Mouse (Mus musculus): ENCODE results near the gene Epm2aip1. TPM values are rescaled to one million over a fixed set of nuclear protein-coding genes. Genes with fewer than 3 reads are reported as not detected.

Epm2aip1 gene
- total and polyA plus RNA-seq, 3 experiments: 9.3 to 12.2 (median 11.4) TPM

DNA sequence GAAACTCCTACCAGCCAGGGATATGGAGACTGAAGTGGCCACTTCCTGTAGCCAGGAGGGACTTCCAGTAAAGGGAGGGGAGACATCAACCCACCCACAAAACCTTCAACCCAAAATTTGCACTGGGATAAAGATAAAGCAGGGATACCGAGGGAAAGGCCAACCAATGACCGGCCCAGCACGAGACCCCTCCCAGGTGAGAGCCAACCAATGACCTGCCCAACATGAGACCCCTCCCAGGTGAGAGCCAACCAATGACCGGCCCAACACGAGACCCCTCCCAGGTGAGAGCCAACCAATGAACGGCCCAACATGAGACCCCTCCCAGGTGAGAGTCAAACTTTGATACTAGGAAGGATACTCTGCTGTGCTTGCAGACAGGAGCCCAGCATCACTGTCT, 23.2 kb downstream of the Epm2aip1 start:
- peaks cover 2 to 7% of the 10 kb centered on the region in 2 experiments; a peak in 2 of 4 replicates for H3K4me1 ChIP-seq (ENCODE audit: control insufficient read depth in 1 of 2, insufficient read depth in 2 of 2)

GRCm38 (mm10) chr9:111295323-111295722, 23.6 kb downstream of the Epm2aip1 start:
- H3K36me3 ChIP-seq (replicated peaks in 1 of 2; ENCODE audit: control insufficient read depth in 1 of 2, insufficient read depth in 1 of 2, low read length in 1 of 2): no peaks in the 10 kb centered on the region
- H3K4me3 ChIP-seq (replicated peaks in 1 of 3; ENCODE audit: low read depth in 2 of 3, low read length in 2 of 3, poor library complexity in 1 of 3): no peak overlapping the region
- no peak for TF ChIP-seq HCFC1 (IDR thresholded peaks at IDR 0.05; ENCODE audit: low read depth, low read length)
- no peak for TF ChIP-seq JUND (conservative IDR thresholded peaks at IDR 0.05; ENCODE audit: low read depth, low read length)
- TF ChIP-seq PAX5 (IDR thresholded peaks at IDR 0.05; ENCODE audit: low read length): no peak
- TF ChIP-seq ZMIZ1 (IDR thresholded peaks at IDR 0.05; ENCODE audit: low read depth, low read length): no peak
- TF ChIP-seq MYC (IDR thresholded peaks at IDR 0.05; ENCODE audit: low read depth, low read length): no peak
- TF ChIP-seq POLR2A (IDR thresholded peaks at IDR 0.05; ENCODE audit: low read depth, low read length): no peak
- TF ChIP-seq CTCF (conservative IDR thresholded peaks at IDR 0.05 in 1 of 2, IDR thresholded peaks at IDR 0.05 in 1 of 2; ENCODE audit: low read depth in 2 of 2, low read length in 2 of 2): no peak
- TF ChIP-seq POLR2AphosphoS2 (IDR thresholded peaks at IDR 0.05; ENCODE audit: low read depth, low read length): no peak
- no peak for TF ChIP-seq RAD21 (IDR thresholded peaks at IDR 0.05; ENCODE audit: low read depth, low read length)
- TF ChIP-seq ETS1 (conservative IDR thresholded peaks at IDR 0.05; ENCODE audit: low read depth, low read length): no peak
- TF ChIP-seq GABPA (IDR thresholded peaks at IDR 0.05; ENCODE audit: insufficient replicate concordance, low read depth, low read length): no peak
- TF ChIP-seq NRF1 (IDR thresholded peaks at IDR 0.05; ENCODE audit: low read depth, low read length): no peak
- TF ChIP-seq NELFE (IDR thresholded peaks at IDR 0.05; ENCODE audit: low read depth, low read length): no peak
- TF ChIP-seq EP300 (IDR thresholded peaks at IDR 0.05; ENCODE audit: low read length): no peak
- TF ChIP-seq SIN3A (IDR thresholded peaks at IDR 0.05; ENCODE audit: low read length): no peak
- no peak for TF ChIP-seq UBTF (IDR thresholded peaks at IDR 0.05; ENCODE audit: low read depth, low read length)
- TF ChIP-seq MAZ (IDR thresholded peaks at IDR 0.05; ENCODE audit: low read depth, low read length): no peak
- H3K27ac ChIP-seq (ENCODE audit: insufficient read depth, low read depth): no peak overlapping the region
- no peaks in the 10 kb centered on the region for H3K9me3 ChIP-seq (replicated peaks; ENCODE audit: low read length)
- DNase-seq (ENCODE audit: extremely low read depth): no peak
- no peaks in the 10 kb centered on the region for H3K79me2 ChIP-seq (replicated peaks; ENCODE audit: control insufficient read depth, extremely low read depth, insufficient read depth, poor library complexity, severe bottlenecking)
- H3K27me3 ChIP-seq (replicated peaks): peaks cover 2% of the 10 kb centered on the region
- dilution Hi-C loops (cut with MboI; ENCODE audit: extremely low pct_ligation_motif_present, extremely low pct_unique_long_range_greater_than_20kb, low sequenced_read_pairs) (no loop called here), in situ Hi-C loops (cut with MboI; ENCODE audit: low pct_ligation_motif_present, low pct_unique_long_range_greater_than_20kb, low sequenced_read_pairs) (no loop called here)
- H3K4me1 ChIP-seq (ENCODE audit: control insufficient read depth in 1 of 2, insufficient read depth in 2 of 2): peaks cover 0 to 5% of the 10 kb centered on the region in 2 experiments; a peak in 1 of 4 replicates
- no peak overlapping the region for H3K9ac ChIP-seq (ENCODE audit: insufficient read depth, low read depth)
- no peak overlapping the region for H3K4me2 ChIP-seq (ENCODE audit: insufficient read depth, low read depth, poor library complexity, severe bottlenecking)

More for the DNA sequence above, 23.2 kb downstream of the Epm2aip1 start:
- TF ChIP-seq ZNF384 (IDR thresholded peaks at IDR 0.05; ENCODE audit: low read depth, low read length) (no peak), KAT2A (IDR thresholded peaks at IDR 0.05; ENCODE audit: insufficient replicate concordance, low read length) (no peak), NRF1 (IDR thresholded peaks at IDR 0.05; ENCODE audit: low read depth, low read length) (no peak), USF1 (IDR thresholded peaks at IDR 0.05; ENCODE audit: low read depth, low read length) (no peak), IRF4 (IDR thresholded peaks at IDR 0.05; ENCODE audit: low read depth, low read length) (no peak), ELF1 (IDR thresholded peaks at IDR 0.05; ENCODE audit: low read depth, low read length) (no peak), CTCF (conservative IDR thresholded peaks at IDR 0.05 in 1 of 2, IDR thresholded peaks at IDR 0.05 in 1 of 2; ENCODE audit: low read depth in 2 of 2, low read length in 2 of 2) (no peak), POLR2A (IDR thresholded peaks at IDR 0.05; ENCODE audit: low read depth, low read length) (no peak; the same call in 1 of the 2 replicates), MAFK (IDR thresholded peaks at IDR 0.05; ENCODE audit: insufficient replicate concordance, low read length) (no peak), CHD2 (IDR thresholded peaks at IDR 0.05; ENCODE audit: low read length) (no peak), ETS1 (conservative IDR thresholded peaks at IDR 0.05; ENCODE audit: low read depth, low read length) (no peak), ZC3H11A (IDR thresholded peaks at IDR 0.05; ENCODE audit: low read depth, low read length) (no peak)
- dilution Hi-C loops (cut with MboI; ENCODE audit: extremely low pct_ligation_motif_present, extremely low pct_unique_long_range_greater_than_20kb, low sequenced_read_pairs) (no loop called here), in situ Hi-C loops (cut with MboI; ENCODE audit: low pct_ligation_motif_present, low pct_unique_long_range_greater_than_20kb, low sequenced_read_pairs) (no loop called here)
- Histone ChIP-seq H3K4me2 (ENCODE audit: insufficient read depth, low read depth, poor library complexity, severe bottlenecking) (no peak overlapping the region), H3K27me3 (replicated peaks) (peaks cover 2% of the 10 kb centered on the region), H3K4me3 (replicated peaks in 1 of 3; ENCODE audit: low read depth in 2 of 3, low read length in 2 of 3, poor library complexity in 1 of 3) (no peak overlapping the region), H3K27ac (ENCODE audit: insufficient read depth, low read depth) (no peak overlapping the region), H3K36me3 (replicated peaks in 1 of 2; ENCODE audit: control insufficient read depth in 1 of 2, insufficient read depth in 1 of 2, low read length in 1 of 2) (no peaks in the 10 kb centered on the region), H3K79me2 (replicated peaks; ENCODE audit: control insufficient read depth, extremely low read depth, insufficient read depth, poor library complexity, severe bottlenecking) (no peaks in the 10 kb centered on the region), H3K9ac (ENCODE audit: insufficient read depth, low read depth) (no peak overlapping the region), H3K9me3 (replicated peaks; ENCODE audit: low read length) (no peaks in the 10 kb centered on the region)
- DNase-seq (ENCODE audit: extremely low read depth): no peak
